Mouse (Mus musculus) ES-E14 (cell line): Measurements from ENCODE around the gene Slc30a4. TPM values are rescaled to one million over a fixed set of nuclear protein-coding genes. Genes with fewer than 3 reads are reported as not detected.

ENCODE experiments used
- DNase-seq: peaks from one replicate; pipeline ENCODE4 v3.0.0-alpha.2; 2013; ENCODE audit warnings: low read depth, low spot score
- H3K27ac ChIP-seq: 2 replicates; pipeline ENCODE4 v1.5.1; 2012; ENCODE audit warnings: low read depth, mild to moderate bottlenecking, low read length, moderate library complexity, mixed read lengths; ENCODE audit not compliant: poor library complexity, insufficient read depth, severe bottlenecking
- H3K36me3 ChIP-seq: 2 replicates; pipeline ENCODE4 v1.6.1; 2012; ENCODE audit warnings: mild to moderate bottlenecking, low read length, moderate library complexity, mixed read lengths; ENCODE audit not compliant: control insufficient read depth, poor library complexity, insufficient read depth, severe bottlenecking
- H3K4me1 ChIP-seq, 2 experiments: fragments of 150-350 bp in 1 of 2; sonication (generic) in 1 of 2; 2 replicates each; pipeline ENCODE4 v1.6.1; 2012; ENCODE audit warnings: low read length in 2 of 2, mild to moderate bottlenecking in 1 of 2, mixed read lengths in 1 of 2; ENCODE audit not compliant: control insufficient read depth in 2 of 2, insufficient read depth in 2 of 2, poor library complexity in 1 of 2
- H3K4me3 ChIP-seq, 2 experiments: fragments of 150-350 bp in 1 of 2; sonication (generic) in 1 of 2; 2 replicates each; pipeline ENCODE4 v1.5.1; 2012; ENCODE audit warnings: low read length in 2 of 2, low read depth in 1 of 2, mild to moderate bottlenecking in 1 of 2, mixed read lengths in 1 of 2; ENCODE audit not compliant: insufficient read depth in 1 of 2, poor library complexity in 1 of 2, severe bottlenecking in 1 of 2
- H3K9ac ChIP-seq: 2 replicates; pipeline ENCODE4 v1.6.1; 2012; ENCODE audit warnings: low read depth, mild to moderate bottlenecking, low read length, mixed read lengths; ENCODE audit not compliant: poor library complexity, insufficient read depth, severe bottlenecking
- H3K9me3 ChIP-seq: fragments of 150-350 bp; sonication (generic); 2 replicates; pipeline ENCODE4 v1.6.1; 2012; ENCODE audit warnings: low read depth, mild to moderate bottlenecking, low read length; ENCODE audit not compliant: control insufficient read depth, insufficient read depth
- CHD2 ChIP-seq: IDR thresholded peaks from 2 replicates; pipeline ENCODE4 v1.6.1; 2014; ENCODE audit warnings: mild to moderate bottlenecking, low read depth, low read length, inconsistent platforms
- HCFC1 ChIP-seq: IDR thresholded peaks from 2 replicates; pipeline ENCODE4 v1.6.1; 2012; ENCODE audit warnings: low read length, inconsistent platforms, borderline replicate concordance; ENCODE audit not compliant: insufficient read depth
- MAFK ChIP-seq: IDR thresholded peaks from 2 replicates; pipeline ENCODE4 v1.6.1; 2014; ENCODE audit warnings: mild to moderate bottlenecking, low read depth, low read length, inconsistent platforms; ENCODE audit not compliant: insufficient read depth
- ZC3H11A ChIP-seq: IDR thresholded peaks from 2 replicates; pipeline ENCODE4 v1.6.1; 2012; ENCODE audit warnings: low read depth, mild to moderate bottlenecking, inconsistent platforms, low read length, borderline replicate concordance
- ZNF384 ChIP-seq: IDR thresholded peaks from 2 replicates; pipeline ENCODE4 v1.6.1; 2012; ENCODE audit warnings: low read depth, low read length, inconsistent platforms
- in situ Hi-C, 2 experiments: fragments of 600-800 bp; cut with MboI; formaldehyde crosslinking; loops; one replicate each; pipeline ENCODE4 v1.15.1; 2025; ENCODE audit warnings: low sequenced_read_pairs in 2 of 2, inconsistent platforms in 1 of 2; ENCODE audit not compliant: unreplicated experiment in 2 of 2
- total RNA-seq: library from RNA; depleted of rRNA; stranded (reverse); fragments of 300-350 nt; gene quantifications from 2 replicates; pipeline ENCODE4 v1.2.3, GENCODE M21; 2012

The Slc30a4 gene
- total RNA-seq, 1 experiment: 8.6 TPM

DNA sequence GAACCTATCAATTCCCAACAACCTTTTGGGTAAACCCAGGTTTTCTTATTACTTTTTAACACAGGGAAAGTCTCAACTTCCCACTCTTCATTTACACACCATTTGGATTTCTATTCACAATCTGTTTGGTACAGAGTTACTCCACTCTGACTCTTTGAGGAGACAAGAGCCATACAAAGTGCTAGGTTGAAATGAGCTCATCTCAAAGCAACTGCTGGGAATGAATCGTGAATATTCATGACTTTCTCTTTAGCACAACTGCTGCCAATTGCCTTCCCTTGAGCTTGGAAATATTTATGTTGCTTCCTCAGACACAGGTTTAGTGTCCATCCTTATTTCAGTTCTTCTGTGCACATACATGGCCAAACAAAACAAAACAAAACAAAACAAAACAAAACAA lies 18.8 kb downstream of the Slc30a4 start:
- Histone ChIP-seq H3K9me3 (no peaks in the 10 kb centered on the region), H3K9ac (no peak overlapping the region), H3K4me1 (no peaks in the 10 kb centered on the region), H3K4me3 (no peak overlapping the region), H3K27ac (no peak overlapping the region), H3K36me3 (no peaks in the 10 kb centered on the region)
- in situ Hi-C loops: no loop called here
- TF ChIP-seq CHD2 (no peak), HCFC1 (no peak), MAFK (no peak), ZC3H11A (no peak), ZNF384 (no peak)
- no peak for DNase-seq

DNA sequence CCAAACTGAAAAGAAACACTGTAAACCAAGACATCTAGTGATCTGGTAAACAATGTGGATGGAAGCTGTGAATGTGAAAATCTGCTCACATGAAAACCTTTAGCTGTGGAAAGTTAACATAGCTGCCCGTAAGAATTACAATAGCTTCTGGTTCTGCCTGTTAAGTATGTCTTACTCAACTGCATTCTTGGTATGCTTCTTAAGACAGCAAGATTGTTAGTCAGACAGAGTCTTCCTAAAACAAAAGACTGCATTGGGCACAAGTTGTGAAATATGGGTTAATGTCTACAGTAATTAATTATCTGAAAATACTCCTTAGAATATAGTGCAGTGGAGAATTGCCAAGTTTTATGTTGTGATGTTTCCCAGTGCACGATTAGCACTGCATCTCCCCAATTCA lies 19.9 kb downstream of the Slc30a4 start:
- Histone ChIP-seq H3K36me3 (no peaks in the 10 kb centered on the region), H3K9me3 (no peaks in the 10 kb centered on the region), H3K4me3 (no peak overlapping the region), H3K9ac (no peak overlapping the region), H3K27ac (no peak overlapping the region), H3K4me1 (no peaks in the 10 kb centered on the region)
- DNase-seq: no peak
- in situ Hi-C loops: no loop called here
- no peak for TF ChIP-seq CHD2
- no peak for TF ChIP-seq ZC3H11A
- TF ChIP-seq ZNF384: no peak
- no peak for TF ChIP-seq MAFK
- no peak for TF ChIP-seq HCFC1

DNA sequence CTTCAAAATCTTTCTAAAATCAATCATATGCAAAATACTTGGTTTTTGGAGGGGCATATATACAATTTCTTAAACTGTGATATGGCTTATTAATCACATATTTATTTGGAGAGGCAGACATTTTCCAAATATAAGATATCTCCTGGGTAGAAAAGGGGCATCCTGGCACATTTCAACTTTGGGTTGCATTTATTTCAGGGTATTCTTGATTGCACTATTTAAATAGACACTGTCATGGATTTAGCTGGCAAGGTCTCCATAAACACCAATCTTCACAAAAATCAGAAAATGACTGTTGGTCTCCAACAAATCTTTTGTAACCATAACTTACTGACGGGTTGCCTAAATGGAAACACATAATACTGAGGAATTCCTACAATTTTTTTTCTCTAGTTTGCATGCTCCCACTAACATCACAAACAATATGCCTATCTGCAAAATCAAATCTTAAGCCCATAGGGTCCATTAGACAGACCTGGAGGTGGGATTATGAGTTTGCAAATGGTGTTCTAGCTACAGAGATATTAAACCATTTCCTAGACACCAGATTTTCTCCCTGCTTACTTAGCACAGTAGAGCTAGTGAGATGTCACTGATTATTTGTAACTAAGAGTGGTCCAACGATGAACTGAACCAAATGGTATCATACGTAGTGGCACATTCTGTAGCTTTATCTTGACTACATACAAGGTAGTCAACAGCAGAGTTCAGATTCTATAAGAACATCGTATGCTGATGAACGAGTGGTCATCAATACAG lies 20.9 kb downstream of the Slc30a4 start:
- Histone ChIP-seq H3K9me3 (no peaks in the 10 kb centered on the region), H3K4me1 (no peaks in the 10 kb centered on the region), H3K27ac (no peak overlapping the region), H3K36me3 (no peaks in the 10 kb centered on the region), H3K4me3 (no peak overlapping the region), H3K9ac (no peak overlapping the region)
- in situ Hi-C loops: no loop called here
- DNase-seq: no peak
- TF ChIP-seq ZC3H11A (no peak), HCFC1 (no peak), ZNF384 (no peak), CHD2 (no peak), MAFK (no peak)

DNA sequence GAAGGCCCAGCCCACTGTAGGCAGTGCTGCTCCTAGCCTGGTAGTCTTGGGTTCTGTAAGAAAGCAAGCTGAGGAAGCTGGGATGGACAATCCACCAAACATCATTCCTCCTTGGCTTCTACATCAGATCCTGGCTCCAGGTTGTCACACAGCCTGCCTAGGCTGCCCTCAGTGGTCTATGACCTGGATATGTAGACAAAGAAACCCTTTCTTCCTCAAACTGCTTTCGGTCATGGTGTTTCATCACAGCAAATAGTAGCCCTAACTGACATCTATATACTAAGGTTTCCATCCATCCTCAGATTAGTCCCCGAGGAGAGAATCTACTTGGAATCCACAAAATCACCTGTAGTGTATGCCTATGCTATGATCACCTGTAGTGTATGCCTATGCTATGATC lies 27.3 kb downstream of the Slc30a4 start:
- no peak for DNase-seq
- no peaks in the 10 kb centered on the region for H3K4me1 ChIP-seq
- H3K9me3 ChIP-seq: no peaks in the 10 kb centered on the region
- H3K27ac ChIP-seq: no peak overlapping the region
- TF ChIP-seq MAFK: no peak
- TF ChIP-seq CHD2: no peak
- no peak for TF ChIP-seq HCFC1
- TF ChIP-seq ZNF384: no peak
- no peak for TF ChIP-seq ZC3H11A
- H3K36me3 ChIP-seq: no peaks in the 10 kb centered on the region
- no peak overlapping the region for H3K9ac ChIP-seq
- in situ Hi-C loops: no loop called here
- H3K4me3 ChIP-seq: no peak overlapping the region

DNA sequence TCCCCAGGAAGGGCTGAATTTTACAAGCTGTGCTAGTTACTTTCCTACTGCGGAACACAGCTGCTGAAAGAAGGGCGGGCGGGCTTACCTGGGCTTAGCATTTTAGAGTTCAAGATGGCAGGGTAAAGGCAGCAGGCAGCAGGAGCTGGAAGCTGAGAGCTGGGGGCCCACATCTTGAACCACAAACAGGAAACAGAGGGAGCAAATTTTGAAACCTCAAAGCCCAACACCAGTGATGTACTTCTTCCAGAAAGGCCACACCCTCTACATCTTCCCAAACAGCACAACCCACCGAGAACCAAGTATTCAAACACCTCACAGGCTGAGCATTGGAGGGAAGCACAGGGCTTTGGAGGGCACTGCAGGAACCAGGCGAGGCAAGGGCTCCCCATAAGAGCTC lies 29.6 kb downstream of the Slc30a4 start:
- Histone ChIP-seq H3K4me1 (no peaks in the 10 kb centered on the region), H3K4me3 (no peak overlapping the region), H3K36me3 (no peaks in the 10 kb centered on the region), H3K9ac (no peak overlapping the region), H3K9me3 (no peaks in the 10 kb centered on the region), H3K27ac (no peak overlapping the region)
- in situ Hi-C loops: no loop called here
- no peak for DNase-seq
- TF ChIP-seq MAFK (no peak), CHD2 (no peak), HCFC1 (no peak), ZC3H11A (no peak), ZNF384 (no peak)
